Mouse (Mus musculus) fat pad, adult 2 months (tissue): ENCODE measurements around the gene Kif19a.

ENCODE experiments used
- DNase-seq: peaks from one replicate; pipeline ENCODE4 v3.0.0-alpha.2; 2011; ENCODE audit warnings: low read depth, low spot score; ENCODE audit errors: extremely low read depth

The Kif19a gene

GRCm38 (mm10) chr11:114764820-114765818 is at the start of gene Kif19a:
Gene Kif19a (plus strand): TSS chr11:114765388.
- DNase-seq: no peak

GRCm38 (mm10) chr11:114715531-114715930 is 49.7 kb upstream of the Kif19a start:
- DNase-seq: no peak

GRCm38 (mm10) chr11:114720535-114720934 is 44.7 kb upstream of the Kif19a start:
- DNase-seq: no peak

- DNase-seq: no peak
These were observed 42.8 kb upstream of the Kif19a start for GRCm38 (mm10) chr11:114722438-114722837.

GRCm38 (mm10) chr11:114723030-114723429 is 42.2 kb upstream of the Kif19a start:
- DNase-seq: no peak

GRCm38 (mm10) chr11:114724787-114725590 is 40.2 kb upstream of the Kif19a start:
- DNase-seq: peak; percentile 47

GRCm38 (mm10) chr11:114726965-114727825 is 38.0 kb upstream of the Kif19a start, which contains the start of gene Dnaic2:
Gene Dnaic2 (plus strand): TSS chr11:114727408.
- no peak for DNase-seq

- DNase-seq: no peak
These were observed 37.4 kb upstream of the Kif19a start for GRCm38 (mm10) chr11:114727826-114728186.

- DNase-seq: no peak
These were observed 36.9 kb upstream of the Kif19a start for GRCm38 (mm10) chr11:114728333-114728732.

GRCm38 (mm10) chr11:114729832-114730363 is 35.3 kb upstream of the Kif19a start:
- no peak for DNase-seq

GRCm38 (mm10) chr11:114731711-114732110 is 33.5 kb upstream of the Kif19a start:
- DNase-seq: no peak

- no peak for DNase-seq
These were observed 32.3 kb upstream of the Kif19a start for GRCm38 (mm10) chr11:114732890-114733289.

- no peak for DNase-seq
These were observed 29.1 kb upstream of the Kif19a start for GRCm38 (mm10) chr11:114736111-114736510.

- no peak for DNase-seq
These were observed 28.1 kb upstream of the Kif19a start for GRCm38 (mm10) chr11:114736913-114737624.

GRCm38 (mm10) chr11:114740598-114740997 is 24.6 kb upstream of the Kif19a start:
- no peak for DNase-seq

- no peak for DNase-seq
These were observed 23.7 kb upstream of the Kif19a start for GRCm38 (mm10) chr11:114741451-114741850.

GRCm38 (mm10) chr11:114745134-114745533 is 20.1 kb upstream of the Kif19a start:
- no peak for DNase-seq

GRCm38 (mm10) chr11:114747564-114748138 is 17.5 kb upstream of the Kif19a start:
- no peak for DNase-seq

GRCm38 (mm10) chr11:114769911-114770310 is 4.7 kb downstream of the Kif19a start:
- DNase-seq: no peak
